Mouse (Mus musculus) MN1 (cell line): ENCODE data around the gene Olfr239.
"Not testable (repeated sequence)": the region's sequence is repeated elsewhere in the genome, so short reads cannot be mapped to it uniquely, and the experiment has no call there.

Experiments used
- DNase-seq: peaks from one replicate; pipeline ENCODE4 v3.0.0-alpha.2; 2016; ENCODE audit warnings: low spot score

Olfr239 gene

DNA sequence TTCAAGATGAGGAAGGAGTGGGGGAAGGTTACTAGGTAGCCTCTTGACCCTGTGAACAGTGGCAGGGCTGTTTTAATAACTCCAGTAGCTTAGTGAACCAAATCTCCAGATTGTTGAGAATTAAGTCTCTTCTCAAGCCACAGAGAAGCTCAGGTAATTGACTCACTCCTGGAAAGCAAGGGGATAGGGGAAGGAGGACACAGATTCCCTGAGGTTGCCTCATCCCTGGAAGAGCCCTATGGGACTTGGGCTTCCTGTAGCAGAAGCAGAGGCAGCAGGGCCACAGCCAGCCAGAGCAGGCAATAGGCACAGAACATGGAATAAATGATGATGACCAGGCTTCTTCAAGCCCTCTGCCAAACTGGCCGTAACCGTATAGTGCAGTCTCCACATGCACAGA is at the start of gene Olfr239:
TSS of gene Olfr239 (plus strand) at position 301 of the 400 bp plus-strand sequence.
- DNase-seq: not testable (repeated sequence)

- not testable (repeated sequence) for DNase-seq
Measured at GRCm38 (mm10) chr17:33168147-33168546, 23.0 kb upstream of the Olfr239 start, which contains the start of gene Olfr55. Gene Olfr55 (plus strand): TSS chr17:33168447.

DNA sequence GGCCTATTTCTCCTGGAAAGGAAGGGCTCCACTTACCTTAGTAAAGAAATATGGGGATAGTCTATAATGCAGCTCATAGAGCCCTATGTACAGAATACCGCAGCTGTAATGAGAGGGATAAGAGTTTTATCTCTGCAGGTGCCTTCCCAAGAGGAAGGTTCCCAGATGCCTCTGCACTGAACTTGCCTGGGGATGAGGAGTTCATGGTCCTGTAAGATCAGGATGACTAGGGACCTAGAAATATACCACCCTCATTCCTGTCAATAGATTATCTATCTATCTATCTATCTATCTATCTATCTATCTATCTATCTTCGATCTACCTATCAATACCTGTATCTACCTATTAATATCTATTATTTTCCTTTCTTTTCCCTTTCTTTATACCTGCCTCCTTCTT is 30.5 kb downstream of the Olfr239 start, which contains the start of gene Olfr1564:
TSS of gene Olfr1564 (minus strand) at position 101 of the 400 bp plus-strand sequence.
- no peak for DNase-seq

DNA sequence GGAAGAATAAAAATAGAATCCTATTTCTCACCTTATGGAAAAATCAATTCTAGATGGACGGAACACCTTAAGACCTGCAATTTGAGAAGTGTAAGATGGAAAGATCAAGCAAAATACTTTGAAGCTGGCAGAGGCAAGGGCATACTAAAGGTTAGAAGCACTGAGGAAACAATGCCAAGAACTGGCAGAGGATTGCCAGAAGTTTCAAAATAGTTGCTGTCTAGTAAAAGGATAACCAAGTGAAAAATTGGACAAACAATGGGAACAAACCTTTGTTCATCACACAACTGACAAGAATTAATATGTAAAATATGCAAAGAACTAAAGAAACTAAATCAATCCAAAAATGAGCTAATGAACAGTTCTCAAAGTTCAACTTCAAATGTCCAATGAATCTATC is 45.5 kb downstream of the Olfr239 start:
- not testable (repeated sequence) for DNase-seq
